In the genomic region with DNA sequence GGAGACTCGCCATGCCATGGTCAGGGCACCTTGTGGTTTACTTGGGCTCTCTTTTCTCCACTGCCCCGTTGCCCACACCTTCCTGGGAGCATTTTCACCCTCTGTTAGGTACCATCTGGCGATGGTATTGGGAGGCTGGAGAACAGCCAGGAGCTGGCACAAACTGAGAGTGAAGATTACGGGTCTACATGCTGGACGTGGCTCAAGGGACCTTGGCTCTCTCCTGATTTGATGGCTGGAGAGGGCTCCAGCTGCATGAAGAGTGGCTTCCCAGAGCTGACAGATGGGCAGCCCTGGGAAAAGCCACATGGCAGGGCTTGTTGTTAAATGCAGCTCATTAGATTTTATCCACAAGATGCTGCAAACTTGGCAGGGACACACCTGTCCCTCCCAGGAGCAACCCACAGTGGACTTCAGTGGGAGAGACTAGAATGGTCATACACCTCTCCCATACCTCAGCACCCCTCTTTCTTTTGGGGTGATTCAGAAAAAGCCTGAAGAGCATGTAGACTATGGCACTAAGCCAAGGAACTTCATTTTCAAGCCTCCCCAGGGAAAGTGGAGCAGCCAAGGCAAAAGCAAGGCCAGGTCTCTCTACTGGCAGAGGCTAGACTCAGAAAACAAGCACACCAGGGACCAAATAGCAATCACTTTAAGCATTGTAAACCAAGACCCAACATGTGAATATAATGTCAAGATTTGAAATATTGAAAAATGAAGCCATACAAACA, we compare ENCODE assay signal across 10 mouse cellular contexts. TPM values are rescaled to one million over a fixed set of nuclear protein-coding genes. Genes with fewer than 3 reads are reported as not detected.
A peak's percentile ranks its signal among the peaks of the same experiment; 100 is the strongest.
DNase-seq lines count a peak whose midpoint lies in the region; ATAC-seq and TF ChIP-seq lines count a peak whose summit lies in the region.
"Had no signal": no experiment of that assay in that cellular context is flagged by ENCODE, and none has a peak within 500 bp of the region (broad histone marks: within the 10 kb centered on the region; RNA-seq: fewer than 3 reads in every experiment).

No protein-coding gene starts in this region.

- H3K27me3 ChIP-seq in midbrain, embryonic 15.5 days (replicated peaks) = no peaks in the 10 kb centered on the region
- no peaks in the 10 kb centered on the region for H3K27me3 ChIP-seq in midbrain, embryonic 11.5 days (ENCODE audit: control insufficient read depth, insufficient read depth, low read length)
- H3K27me3 ChIP-seq: CH12.LX had no signal

- no peaks in the 10 kb centered on the region for H3K36me3 ChIP-seq in midbrain, embryonic 15.5 days (replicated peaks)
- H3K36me3 ChIP-seq in midbrain, embryonic 11.5 days (ENCODE audit: control insufficient read depth, insufficient read depth, low read length) = no peaks in the 10 kb centered on the region

- peaks cover 7% of the 10 kb centered on the region; the same call in 1 of the 2 replicates for H3K4me1 ChIP-seq in midbrain, embryonic 15.5 days
- 0 out of 2 replicates have a peak, but pooled peaks cover 4% of the 10 kb centered on the region for H3K4me1 ChIP-seq in midbrain, embryonic 11.5 days (ENCODE audit: control insufficient read depth, insufficient read depth, low read length)

- DNase-seq in gastrocnemius, adult 2 months = peak; percentile 17
- no peak for DNase-seq in gastrocnemius, adult 18-20 months (ENCODE audit: low spot score)
- DNase-seq in midbrain, embryonic 11.5 days (ENCODE audit: low spot score, missing footprints) = no peak
- peak; percentile 87 for DNase-seq in cerebellum, adult 9-11 months
- DNase-seq in layer of hippocampus, postnatal 25 days (ENCODE audit: extremely low spot score in 1 of 2, low spot score in 1 of 2) = peak; percentile 12 to 16
- DNase-seq in yolk sac, embryonic 10.5 days (ENCODE audit: low spot score) = no peak

- H3K4me2 ChIP-seq in midbrain, embryonic 15.5 days = no peak overlapping the region
- no peak overlapping the region for H3K4me2 ChIP-seq in midbrain, embryonic 11.5 days

- 75% methylated on average over 5 of the region's 5 CpGs for WGBS in midbrain, embryonic 15.5 days
- 80% methylated on average over 5 of the region's 5 CpGs for WGBS in midbrain, embryonic 11.5 days

- no peak overlapping the region for H3K4me3 ChIP-seq in gastrocnemius, adult 2 months
- H3K4me3 ChIP-seq in midbrain, embryonic 15.5 days = no peak overlapping the region
- no peak overlapping the region for H3K4me3 ChIP-seq in midbrain, embryonic 11.5 days (ENCODE audit: low read depth, low read length)

- intact Hi-C loops in gastrocnemius, adult 2 months (cut with DNase I) = no loop called here

- no peak for TF ChIP-seq CTCF in gastrocnemius, adult 2 months (IDR thresholded peaks at IDR 0.05)

- no peaks in the 10 kb centered on the region for H3K9me3 ChIP-seq in midbrain, embryonic 15.5 days
- no peaks in the 10 kb centered on the region; the same call in 1 of the 2 replicates for H3K9me3 ChIP-seq in midbrain, embryonic 11.5 days (ENCODE audit: control insufficient read depth, low read length)

- no peak overlapping the region for H3K27ac ChIP-seq in gastrocnemius, adult 2 months
- no peak overlapping the region for H3K27ac ChIP-seq in midbrain, embryonic 15.5 days
- no peak overlapping the region for H3K27ac ChIP-seq in midbrain, embryonic 11.5 days (ENCODE audit: low read depth, low read length)
- H3K27ac ChIP-seq: macrophage had no signal

- 0 out of 2 replicates have a peak, but pooled peaks have one; percentile 37 for ATAC-seq in midbrain, embryonic 15.5 days (replicated peaks)
- no peak for ATAC-seq in midbrain, embryonic 11.5 days (ENCODE audit: low FRiP score)
- ATAC-seq in frontal cortex, adult (ENCODE audit: low TSS enrichment) = no peak

- no peak overlapping the region for H3K9ac ChIP-seq in midbrain, embryonic 15.5 days
- H3K9ac ChIP-seq in midbrain, embryonic 11.5 days (ENCODE audit: low read length) = no peak overlapping the region

RNA-seq across cellular contexts. Expression of a gene that starts 34.8 kb away (rescaled TPM):
- total RNA-seq in gastrocnemius, adult 2 months (2021) = 10 to 100 TPM; 34.7 to 36.1 TPM
- 10 to 100 TPM; 31.0 to 34.1 TPM for total RNA-seq in gastrocnemius, adult 18-20 months (2021)
- polyA plus RNA-seq in midbrain, embryonic 15.5 days (2015; fragmentation: Nextera tagmentation; extraction: Ambion mirVana) = 23.0 and 24.9 TPM in 2 replicates
- 34.6 and 36.5 TPM in 2 replicates for polyA plus RNA-seq in midbrain, embryonic 11.5 days (2014; fragmentation: Nextera tagmentation; extraction: Ambion mirVana)
- 10 to 100 TPM; 48.0 to 51.6 TPM for total RNA-seq in layer of hippocampus, postnatal 25 days (2021)

Comparison
In these comparisons a context has a peak if more than half of its experiments do, and no peak if none do; other contexts are left out.
1. DNase-seq: peak in gastrocnemius, adult 2 months (single experiment), cerebellum, adult 9-11 months (single experiment) and layer of hippocampus, postnatal 25 days (2 of 2); none in gastrocnemius, adult 18-20 months (single experiment), midbrain, embryonic 11.5 days (single experiment) and yolk sac, embryonic 10.5 days (single experiment).